12 mouse cellular contexts compared by ENCODE assay signal in the genomic region with DNA sequence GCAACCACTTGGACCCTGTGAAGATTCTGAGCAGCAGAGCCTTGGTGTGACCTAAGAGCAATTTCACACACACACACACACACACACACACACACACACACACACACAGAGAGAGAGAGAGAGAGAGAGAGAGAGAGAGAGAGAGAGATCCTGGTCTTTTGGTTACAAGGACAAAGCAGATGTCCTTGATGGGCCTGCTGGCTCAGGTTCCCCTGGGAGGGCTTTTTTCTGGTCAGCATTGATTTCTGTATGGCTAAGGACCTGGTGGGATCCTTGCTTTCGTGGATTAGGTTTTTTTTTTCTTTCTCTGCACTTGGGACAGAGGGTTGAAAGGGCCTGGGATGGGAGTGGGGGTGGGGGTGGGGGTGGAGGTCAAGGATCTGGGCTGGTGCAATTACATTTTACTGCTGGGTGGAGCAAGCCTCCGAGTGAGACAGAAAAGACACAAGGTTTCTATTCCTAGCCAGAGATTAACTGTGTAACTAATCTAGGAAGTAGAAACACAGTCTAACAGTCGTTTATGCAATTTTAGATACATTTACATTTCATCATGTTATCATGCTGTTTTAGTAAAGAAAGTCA. TPM values are rescaled to one million over a fixed set of nuclear protein-coding genes. Genes with fewer than 3 reads are reported as not detected.
A peak's percentile ranks its signal among the peaks of the same experiment; 100 is the strongest.
DNase-seq lines count a peak whose midpoint lies in the region; ATAC-seq and TF ChIP-seq lines count a peak whose summit lies in the region.
"Had no signal": no experiment of that assay in that cellular context is flagged by ENCODE, and none has a peak within 500 bp of the region (broad histone marks: within the 10 kb centered on the region; RNA-seq: fewer than 3 reads in every experiment).

No protein-coding gene starts in this region.

- no peak for TF ChIP-seq EP300 in liver, postnatal 0 days (IDR thresholded peaks at IDR 0.05; ENCODE audit: low read depth)

- H3K4me1 ChIP-seq in forebrain, embryonic 13.5 days: peaks cover 20% of the 10 kb centered on the region
- H3K4me1 ChIP-seq in forebrain, embryonic 11.5 days (replicated peaks; ENCODE audit: control insufficient read depth, insufficient read depth, low read length): peaks cover 4% of the 10 kb centered on the region; the same call in 1 of the 2 replicates
- H3K4me1 ChIP-seq in hindbrain, embryonic 13.5 days (replicated peaks): peaks cover 31% of the 10 kb centered on the region
- H3K4me1 ChIP-seq in hindbrain, embryonic 14.5 days (replicated peaks; ENCODE audit: control insufficient read depth, insufficient read depth, low read length): peaks cover 7% of the 10 kb centered on the region
- peaks cover 9% of the 10 kb centered on the region for H3K4me1 ChIP-seq in liver, postnatal 0 days (ENCODE audit: insufficient read depth)

- no peak overlapping the region for H3K9ac ChIP-seq in forebrain, embryonic 13.5 days
- no peak overlapping the region for H3K9ac ChIP-seq in forebrain, embryonic 11.5 days (ENCODE audit: low read length)
- H3K9ac ChIP-seq in hindbrain, embryonic 13.5 days: no peak overlapping the region
- H3K9ac ChIP-seq in hindbrain, embryonic 14.5 days: no peak overlapping the region
- H3K9ac ChIP-seq in liver, postnatal 0 days (replicated peaks): peak overlapping the region; percentile 26; the same call in 1 of the 2 replicates

- no peak overlapping the region for H3K4me3 ChIP-seq in forebrain, embryonic 13.5 days
- H3K4me3 ChIP-seq in forebrain, embryonic 11.5 days (ENCODE audit: low read depth, low read length): no peak overlapping the region
- H3K4me3 ChIP-seq in hindbrain, embryonic 13.5 days: no peak overlapping the region
- no peak overlapping the region for H3K4me3 ChIP-seq in hindbrain, embryonic 14.5 days (replicated peaks; ENCODE audit: low read length)
- H3K4me3 ChIP-seq in liver, postnatal 0 days (ENCODE audit: low read depth, low read length): peak overlapping the region; percentile 3; the same call in 1 of the 2 replicates

- DNase-seq in forebrain, embryonic 11.5 days (ENCODE audit: low spot score): no peak
- DNase-seq in hindbrain, embryonic 14.5 days (ENCODE audit: low spot score): no peak
- DNase-seq in MN1 (ENCODE audit: low spot score): peak; percentile 77
- DNase-seq in liver, postnatal 0 days: no peak
- DNase-seq in urinary bladder, postnatal 4 days (ENCODE audit: low spot score in 2 of 2): no peak
- DNase-seq in cerebellum, adult 8-10 months: no peak
- DNase-seq: heart, adult 2 months; thymus, postnatal 14 days had no signal

- no peaks in the 10 kb centered on the region for H3K9me3 ChIP-seq in forebrain, embryonic 13.5 days (replicated peaks)
- no peaks in the 10 kb centered on the region for H3K9me3 ChIP-seq in forebrain, embryonic 11.5 days (ENCODE audit: control insufficient read depth, low read length)
- no peaks in the 10 kb centered on the region for H3K9me3 ChIP-seq in hindbrain, embryonic 13.5 days
- H3K9me3 ChIP-seq in hindbrain, embryonic 14.5 days (ENCODE audit: control insufficient read depth, low read length): no peaks in the 10 kb centered on the region
- no peaks in the 10 kb centered on the region for H3K9me3 ChIP-seq in liver, postnatal 0 days (ENCODE audit: low read length)
- H3K9me3 ChIP-seq: limb, embryonic 13.5 days had no signal

- H3K27me3 ChIP-seq in forebrain, embryonic 13.5 days: no peaks in the 10 kb centered on the region
- H3K27me3 ChIP-seq in forebrain, embryonic 11.5 days (ENCODE audit: control insufficient read depth, insufficient read depth, low read length): no peaks in the 10 kb centered on the region
- H3K27me3 ChIP-seq in hindbrain, embryonic 13.5 days: no peaks in the 10 kb centered on the region
- no peaks in the 10 kb centered on the region for H3K27me3 ChIP-seq in hindbrain, embryonic 14.5 days (ENCODE audit: control insufficient read depth, insufficient read depth, low read length)
- no peaks in the 10 kb centered on the region for H3K27me3 ChIP-seq in liver, postnatal 0 days (ENCODE audit: insufficient read depth, low read length)

- peak overlapping the region; percentile 80; the same call in 1 of the 2 replicates for H3K4me2 ChIP-seq in forebrain, embryonic 13.5 days
- no peak overlapping the region for H3K4me2 ChIP-seq in forebrain, embryonic 11.5 days (ENCODE audit: low read depth, low read length, severe bottlenecking)
- H3K4me2 ChIP-seq in hindbrain, embryonic 13.5 days: 0 out of 2 replicates have a peak overlapping the region, but pooled peaks have one; percentile 66
- H3K4me2 ChIP-seq in hindbrain, embryonic 14.5 days (replicated peaks): no peak overlapping the region
- H3K4me2 ChIP-seq in liver, postnatal 0 days (ENCODE audit: low read depth, low read length): peak overlapping the region; percentile 80

- H3K36me3 ChIP-seq in forebrain, embryonic 13.5 days (ENCODE audit: poor library complexity, severe bottlenecking): peaks cover 23% of the 10 kb centered on the region
- peaks cover 3% of the 10 kb centered on the region; the same call in 1 of the 2 replicates for H3K36me3 ChIP-seq in forebrain, embryonic 11.5 days (ENCODE audit: control insufficient read depth, insufficient read depth, low read length)
- peaks cover 15% of the 10 kb centered on the region for H3K36me3 ChIP-seq in hindbrain, embryonic 13.5 days
- peaks cover 10% of the 10 kb centered on the region; the same call in 1 of the 2 replicates for H3K36me3 ChIP-seq in hindbrain, embryonic 14.5 days (replicated peaks; ENCODE audit: control insufficient read depth, insufficient read depth)
- 0 out of 2 replicates have a peak, but pooled peaks cover 2% of the 10 kb centered on the region for H3K36me3 ChIP-seq in liver, postnatal 0 days (replicated peaks; ENCODE audit: insufficient read depth, low read length)
- H3K36me3 ChIP-seq: limb, embryonic 13.5 days had no signal

- WGBS in forebrain, embryonic 13.5 days: 35% methylated on average over 3 of the region's 3 CpGs
- WGBS in forebrain, embryonic 11.5 days: 38% methylated on average over 3 of the region's 3 CpGs
- WGBS in hindbrain, embryonic 13.5 days: 45% methylated on average over 3 of the region's 3 CpGs
- 52% methylated on average over 3 of the region's 3 CpGs for WGBS in hindbrain, embryonic 14.5 days
- WGBS in liver, postnatal 0 days (ENCODE audit: insufficient replicate concordance): 12% methylated on average over 3 of the region's 3 CpGs

- no peak for TF ChIP-seq CTCF in liver, postnatal 0 days (IDR thresholded peaks at IDR 0.05; ENCODE audit: low read depth)

- ATAC-seq in forebrain, embryonic 13.5 days: no peak
- no peak for ATAC-seq in forebrain, embryonic 11.5 days (replicated peaks; ENCODE audit: low FRiP score)
- no peak for ATAC-seq in hindbrain, embryonic 13.5 days (ENCODE audit: low FRiP score)
- no peak for ATAC-seq in hindbrain, embryonic 14.5 days (ENCODE audit: low FRiP score)
- peak; percentile 27 for ATAC-seq in liver, postnatal 0 days

- no peak overlapping the region for H3K27ac ChIP-seq in forebrain, embryonic 13.5 days
- H3K27ac ChIP-seq in forebrain, embryonic 11.5 days (ENCODE audit: low read depth, low read length): no peak overlapping the region
- peak overlapping the region; percentile 5; the same call in 1 of the 2 replicates for H3K27ac ChIP-seq in hindbrain, embryonic 13.5 days
- no peak overlapping the region for H3K27ac ChIP-seq in hindbrain, embryonic 14.5 days
- peak overlapping the region; percentile 78 for H3K27ac ChIP-seq in liver, postnatal 0 days (ENCODE audit: low read depth)
- H3K27ac ChIP-seq: heart, adult 2 months; limb, embryonic 13.5 days; macrophage had no signal

RNA-seq across cellular contexts. Expression of a gene that starts 1.2 kb away (rescaled TPM):
- polyA plus RNA-seq in forebrain, embryonic 13.5 days (2015; fragmentation: Nextera tagmentation; extraction: Ambion mirVana): 14.7 and 17.6 TPM in 2 replicates
- 5.0 and 5.2 TPM in 2 replicates for polyA plus RNA-seq in forebrain, embryonic 11.5 days (2014; fragmentation: Nextera tagmentation; extraction: Ambion mirVana)
- polyA plus RNA-seq in hindbrain, embryonic 13.5 days (2015; fragmentation: Nextera tagmentation; extraction: Ambion mirVana): 17.7 and 18.0 TPM in 2 replicates
- 9.6 and 10.8 TPM in 2 replicates for polyA plus RNA-seq in hindbrain, embryonic 14.5 days (2014; fragmentation: Nextera tagmentation; extraction: Ambion mirVana)
- polyA plus RNA-seq in liver, postnatal 0 days (2015; fragmentation: Nextera tagmentation; extraction: Ambion mirVana): 91.5 and 96.4 TPM in 2 replicates

RNA-seq across cellular contexts. Expression of a gene that starts 26.7 kb away (rescaled TPM):
- polyA plus RNA-seq in forebrain, embryonic 13.5 days (2015; fragmentation: Nextera tagmentation; extraction: Ambion mirVana): 78.5 and 86.8 TPM in 2 replicates
- polyA plus RNA-seq in forebrain, embryonic 11.5 days (2014; fragmentation: Nextera tagmentation; extraction: Ambion mirVana): 83.2 and 84.0 TPM in 2 replicates
- polyA plus RNA-seq in hindbrain, embryonic 13.5 days (2015; fragmentation: Nextera tagmentation; extraction: Ambion mirVana): 50.5 and 67.0 TPM in 2 replicates
- polyA plus RNA-seq in hindbrain, embryonic 14.5 days (2014; fragmentation: Nextera tagmentation; extraction: Ambion mirVana): 53.9 and 60.9 TPM in 2 replicates
- not detected in 2 replicates for polyA plus RNA-seq in liver, postnatal 0 days (2015; fragmentation: Nextera tagmentation; extraction: Ambion mirVana)
- polyA plus RNA-seq: macrophage had no signal

RNA-seq across cellular contexts. Expression of a gene that starts 48.4 kb away (rescaled TPM):
- 1.1 and 1.5 TPM in 2 replicates for polyA plus RNA-seq in forebrain, embryonic 13.5 days (2015; fragmentation: Nextera tagmentation; extraction: Ambion mirVana)
- 0.37 and 0.56 TPM in 2 replicates for polyA plus RNA-seq in forebrain, embryonic 11.5 days (2014; fragmentation: Nextera tagmentation; extraction: Ambion mirVana)
- 0.82 and 0.92 TPM in 2 replicates for polyA plus RNA-seq in hindbrain, embryonic 13.5 days (2015; fragmentation: Nextera tagmentation; extraction: Ambion mirVana)
- 0.23 and 0.50 TPM in 2 replicates for polyA plus RNA-seq in hindbrain, embryonic 14.5 days (2014; fragmentation: Nextera tagmentation; extraction: Ambion mirVana)
- polyA plus RNA-seq in liver, postnatal 0 days (2015; fragmentation: Nextera tagmentation; extraction: Ambion mirVana): 16.9 and 18.9 TPM in 2 replicates

Comparison
In these comparisons a context has a peak if more than half of its experiments do, and no peak if none do; other contexts are left out.
1. H3K27ac ChIP-seq: peak in hindbrain, embryonic 13.5 days (single experiment) and liver, postnatal 0 days (single experiment); none in forebrain, embryonic 13.5 days (single experiment), forebrain, embryonic 11.5 days (single experiment) and hindbrain, embryonic 14.5 days (single experiment).
2. H3K4me2 ChIP-seq: peak in forebrain, embryonic 13.5 days (single experiment), hindbrain, embryonic 13.5 days (single experiment) and liver, postnatal 0 days (single experiment); none in forebrain, embryonic 11.5 days (single experiment) and hindbrain, embryonic 14.5 days (single experiment).
3. RNA of a gene that starts 26.7 kb away (polyA plus RNA-seq): 78.5 to 86.8 TPM in forebrain, embryonic 13.5 days, 83.2 to 84.0 TPM in forebrain, embryonic 11.5 days, 50.5 to 67.0 TPM in hindbrain, embryonic 13.5 days and 53.9 to 60.9 TPM in hindbrain, embryonic 14.5 days; not detected in liver, postnatal 0 days; every median in the first group is over 10 times any median in the second.